Mouse (Mus musculus) midbrain, embryonic 15.5 days (tissue): ENCODE measurements around the gene Btg3. TPM values are rescaled to one million over a fixed set of nuclear protein-coding genes. Genes with fewer than 3 reads are reported as not detected.

Experiments used
- ATAC-seq: fragments of 200-750 bp; cut with Nextera tagmentation; replicated peaks from 2 replicates; pipeline ENCODE4 v1.8.0; 2017; ENCODE audit warnings: moderate TSS enrichment
- H3K27ac ChIP-seq: fragments of 300-500 bp; sonication (generic); 2 replicates; pipeline ENCODE4 v1.5.1; 2015; ENCODE audit warnings: mild to moderate bottlenecking, inconsistent platforms
- H3K27me3 ChIP-seq: fragments of 300-500 bp; sonication (generic); replicated peaks from 2 replicates; pipeline ENCODE4 v1.6.1; 2015; ENCODE audit warnings: inconsistent platforms
- H3K36me3 ChIP-seq: fragments of 300-500 bp; sonication (generic); replicated peaks from 2 replicates; pipeline ENCODE4 v1.6.1; 2015; ENCODE audit warnings: inconsistent platforms
- H3K4me1 ChIP-seq: fragments of 300-500 bp; sonication (generic); 2 replicates; pipeline ENCODE4 v1.6.1; 2015; ENCODE audit warnings: inconsistent platforms
- H3K4me2 ChIP-seq: fragments of 300-500 bp; sonication (generic); 2 replicates; pipeline ENCODE4 v1.6.1; 2015; ENCODE audit warnings: inconsistent platforms, mild to moderate bottlenecking, moderate library complexity
- H3K4me3 ChIP-seq: fragments of 300-500 bp; sonication (generic); 2 replicates; pipeline ENCODE4 v1.5.1; 2015; ENCODE audit warnings: mild to moderate bottlenecking, inconsistent platforms
- H3K9ac ChIP-seq: fragments of 300-500 bp; sonication (generic); 2 replicates; pipeline ENCODE4 v1.6.1; 2015; ENCODE audit warnings: mild to moderate bottlenecking, inconsistent platforms
- H3K9me3 ChIP-seq: fragments of 300-500 bp; sonication (generic); 2 replicates; pipeline ENCODE4 v1.6.1; 2016; ENCODE audit warnings: inconsistent platforms
- WGBS: fragments of 180-500 bp; shearing (Covaris S2); methylation state at CpG from one replicate; pipeline ENCODE4 v1.1.7; 2015; ENCODE audit warnings: mixed read lengths; 5-methylcytosine and 5-hydroxymethylcytosine counted together
- polyA plus RNA-seq: library from polyadenylated mRNA; unstranded; fragments of >200 nt; fragmentation: Nextera tagmentation; extraction: Ambion mirVana; gene quantifications from 2 replicates; pipeline ENCODE4 v1.2.1, GENCODE M21; 2015

Btg3 gene
- polyA plus RNA-seq, 1 experiment from 2014 or later: 17.6 TPM

DNA sequence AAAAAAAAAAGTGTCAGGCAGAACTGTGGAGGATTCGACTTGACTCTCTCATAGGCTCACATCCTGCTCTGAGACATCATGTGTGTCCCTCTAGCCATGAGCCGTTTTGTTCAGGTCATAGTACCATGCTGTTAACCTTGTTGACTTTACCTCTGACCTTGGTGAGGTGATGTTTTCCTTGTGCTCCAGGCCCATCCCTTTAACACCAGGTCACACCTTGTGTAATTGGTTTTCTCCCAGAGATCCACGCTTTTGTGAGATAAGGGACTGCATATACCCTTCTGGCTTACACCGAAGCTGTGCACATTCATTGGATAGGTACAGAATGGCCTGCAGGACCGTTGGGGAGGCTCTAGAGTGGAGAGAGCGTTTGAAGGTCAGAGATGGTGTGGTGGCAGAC is 67.7 kb downstream of the Btg3 start:
- WGBS: 95% methylated on average over 6 of the region's 6 CpGs
- ATAC-seq: no peak

DNA sequence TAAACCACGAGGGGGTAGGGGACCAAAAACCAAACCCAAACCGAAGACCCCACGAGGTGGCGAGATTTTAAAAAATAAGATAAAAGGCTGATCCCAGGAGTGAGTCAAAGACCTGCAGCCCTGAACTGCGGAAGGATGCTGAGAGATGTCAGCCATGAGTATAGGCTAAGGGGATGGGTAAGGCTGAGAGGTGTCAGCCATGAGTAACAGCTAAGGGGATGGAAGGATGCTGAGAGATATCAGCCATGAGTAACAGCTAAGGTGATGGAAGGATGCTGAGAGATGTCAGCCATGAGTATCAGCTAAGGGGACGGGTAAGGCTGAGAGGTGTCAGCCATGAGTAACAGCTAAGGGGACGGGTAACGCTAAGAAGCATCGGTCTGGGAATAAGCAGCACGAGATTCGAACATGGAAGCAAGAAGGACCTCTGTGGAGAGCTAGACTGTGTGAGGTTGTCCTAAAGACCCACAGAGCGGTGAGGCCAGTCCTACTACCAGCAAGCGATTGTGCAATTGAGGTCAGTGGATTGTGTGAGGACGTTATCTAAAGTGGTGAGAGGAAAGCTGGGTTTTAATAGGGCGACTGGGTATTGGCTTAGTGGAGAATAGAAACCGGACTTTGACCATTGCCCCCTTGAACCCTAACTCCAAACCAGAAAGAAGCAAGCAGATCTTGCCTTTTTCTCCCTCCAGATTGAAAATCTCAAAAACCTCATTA is 69.4 kb downstream of the Btg3 start:
- Histone ChIP-seq H3K9ac (no peak overlapping the region), H3K27ac (no peak overlapping the region), H3K4me1 (peaks cover 36% of the 10 kb centered on the region), H3K36me3 (no peaks in the 10 kb centered on the region), H3K27me3 (no peaks in the 10 kb centered on the region), H3K4me3 (no peak overlapping the region), H3K9me3 (no peaks in the 10 kb centered on the region), H3K4me2 (no peak overlapping the region)
- WGBS: 97% methylated on average over 16 of the region's 16 CpGs
- no peak for ATAC-seq

More for the DNA sequence above, 67.7 kb downstream of the Btg3 start:
- H3K27ac ChIP-seq: no peak overlapping the region
- H3K9ac ChIP-seq: no peak overlapping the region
- no peak overlapping the region for H3K4me2 ChIP-seq
- peaks cover 33% of the 10 kb centered on the region for H3K4me1 ChIP-seq
- H3K9me3 ChIP-seq: no peaks in the 10 kb centered on the region
- no peaks in the 10 kb centered on the region for H3K27me3 ChIP-seq
- H3K4me3 ChIP-seq: no peak overlapping the region
- no peaks in the 10 kb centered on the region for H3K36me3 ChIP-seq

DNA sequence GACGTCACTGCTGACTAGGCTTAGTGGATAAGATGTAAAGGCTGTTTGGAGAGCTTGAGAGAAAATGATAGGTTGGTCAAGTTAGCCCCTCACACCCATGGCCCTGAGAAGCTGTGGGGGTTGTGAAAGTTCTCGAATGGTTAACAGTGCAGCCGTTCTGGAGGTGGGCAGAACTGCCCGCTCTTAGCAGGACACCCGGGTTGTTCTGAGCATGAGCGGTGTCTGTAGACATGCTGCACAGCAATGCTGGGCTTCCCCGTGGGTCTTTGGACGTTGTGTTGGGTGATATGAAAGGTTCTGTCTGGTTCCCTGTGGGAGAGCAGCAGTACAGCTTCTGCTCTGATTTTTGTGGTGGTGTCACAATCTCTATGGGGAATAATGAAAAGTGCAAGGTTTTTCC is 70.4 kb downstream of the Btg3 start:
- H3K9ac ChIP-seq: no peak overlapping the region
- H3K4me1 ChIP-seq: peaks cover 34% of the 10 kb centered on the region
- WGBS: 92% methylated on average over 8 of the region's 8 CpGs
- H3K36me3 ChIP-seq: no peaks in the 10 kb centered on the region
- H3K27me3 ChIP-seq: no peaks in the 10 kb centered on the region
- no peaks in the 10 kb centered on the region for H3K9me3 ChIP-seq
- no peak overlapping the region for H3K4me2 ChIP-seq
- H3K27ac ChIP-seq: no peak overlapping the region
- no peak for ATAC-seq
- H3K4me3 ChIP-seq: no peak overlapping the region

DNA sequence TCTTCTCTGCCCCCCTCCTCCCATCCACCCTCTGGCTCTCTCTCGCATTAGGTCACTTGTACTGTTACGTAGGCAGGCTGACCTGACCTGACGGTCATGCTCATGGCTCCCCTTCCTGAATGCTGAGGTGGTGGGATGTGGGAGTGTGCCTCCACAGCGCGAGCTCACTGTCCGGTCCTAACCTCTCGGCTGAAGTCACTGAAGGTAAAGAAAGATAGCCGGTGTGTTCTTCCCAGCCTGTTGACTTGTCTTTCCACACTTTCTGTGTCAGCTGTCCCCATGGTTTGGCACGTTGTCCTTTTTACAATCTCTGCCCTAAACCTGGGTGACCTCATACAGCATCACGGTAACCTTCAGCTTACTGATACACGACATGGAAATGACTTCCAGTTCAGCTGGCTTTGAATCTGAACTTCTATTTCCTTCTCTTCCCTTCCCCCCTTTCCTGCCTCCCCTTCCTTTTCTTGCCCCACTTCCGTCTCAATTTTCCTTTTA is 71.3 kb downstream of the Btg3 start:
- peaks cover 38% of the 10 kb centered on the region for H3K4me1 ChIP-seq
- no peak for ATAC-seq
- no peak overlapping the region for H3K4me3 ChIP-seq
- no peak overlapping the region for H3K4me2 ChIP-seq
- H3K9me3 ChIP-seq: no peaks in the 10 kb centered on the region
- WGBS: 85% methylated on average over 12 of the region's 12 CpGs
- no peak overlapping the region for H3K27ac ChIP-seq
- no peaks in the 10 kb centered on the region for H3K36me3 ChIP-seq
- H3K27me3 ChIP-seq: no peaks in the 10 kb centered on the region
- H3K9ac ChIP-seq: no peak overlapping the region

DNA sequence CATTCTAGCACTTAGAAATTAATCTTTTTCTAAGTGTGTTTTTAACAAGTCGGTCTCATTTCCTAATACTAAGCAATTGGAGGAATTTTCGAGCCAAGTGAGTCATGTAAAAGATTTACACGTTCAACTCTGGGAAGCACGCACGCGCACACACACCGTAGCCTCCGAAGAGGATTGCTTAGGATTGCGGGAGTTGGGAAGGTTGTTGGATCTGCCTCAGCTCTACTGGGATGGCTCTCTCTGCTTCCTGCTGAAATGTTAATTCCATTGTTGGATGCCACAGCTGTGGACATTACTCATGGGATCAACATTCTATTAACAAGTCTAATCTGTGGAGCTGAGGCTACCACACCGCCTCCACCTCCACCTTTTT is 74.3 kb downstream of the Btg3 start:
- no peak for ATAC-seq
- Histone ChIP-seq H3K9me3 (no peaks in the 10 kb centered on the region), H3K36me3 (no peaks in the 10 kb centered on the region), H3K4me3 (peak overlapping the region; percentile 79), H3K9ac (peak overlapping the region; percentile 90), H3K27ac (peak overlapping the region; percentile 97), H3K27me3 (no peaks in the 10 kb centered on the region), H3K4me2 (peak overlapping the region; percentile 78), H3K4me1 (peaks cover 39% of the 10 kb centered on the region)
- 2% methylated on average over 10 of the region's 10 CpGs for WGBS

- Histone ChIP-seq H3K9me3 (no peaks in the 10 kb centered on the region), H3K27ac (peak overlapping the region; percentile 97), H3K9ac (peak overlapping the region; percentile 90), H3K4me1 (peaks cover 39% of the 10 kb centered on the region), H3K27me3 (no peaks in the 10 kb centered on the region), H3K36me3 (no peaks in the 10 kb centered on the region), H3K4me3 (peak overlapping the region; percentile 79), H3K4me2 (peak overlapping the region; percentile 78)
- under 1% methylated on average over 65 of the region's 65 CpGs for WGBS
- ATAC-seq: peak; percentile 76
Observed at GRCm38 (mm10) chr16:78301831-78302677, 74.9 kb downstream of the Btg3 start.

GRCm38 (mm10) chr16:78301183-78301830 is 75.7 kb downstream of the Btg3 start, which contains the start of gene Cxadr:
TSS of gene Cxadr (plus strand) at chr16:78301489.
- peak; percentile 98 for ATAC-seq
- H3K27me3 ChIP-seq: no peaks in the 10 kb centered on the region
- no peaks in the 10 kb centered on the region for H3K36me3 ChIP-seq
- 1% methylated on average over 34 of the region's 34 CpGs for WGBS
- H3K9me3 ChIP-seq: no peaks in the 10 kb centered on the region
- peaks cover 39% of the 10 kb centered on the region for H3K4me1 ChIP-seq
- peak within 1 kb of the TSS; percentile 78 for H3K4me2 ChIP-seq
- peak within 1 kb of the TSS; percentile 79 for H3K4me3 ChIP-seq
- peak within 1 kb of the TSS; percentile 97 for H3K27ac ChIP-seq
- H3K9ac ChIP-seq: peak within 1 kb of the TSS; percentile 90

- Histone ChIP-seq H3K27me3 (no peaks in the 10 kb centered on the region), H3K9me3 (no peaks in the 10 kb centered on the region), H3K27ac (no peak overlapping the region), H3K4me3 (no peak overlapping the region), H3K4me2 (no peak overlapping the region), H3K36me3 (no peaks in the 10 kb centered on the region), H3K9ac (no peak overlapping the region), H3K4me1 (peaks cover 6% of the 10 kb centered on the region; the same call in 1 of the 2 replicates)
- 69% methylated on average over 9 of the region's 9 CpGs for WGBS
- ATAC-seq: no peak
Observed at GRCm38 (mm10) chr16:78296114-78296513, 80.9 kb downstream of the Btg3 start.

- WGBS: 38% methylated on average over 4 of the region's 4 CpGs
- H3K9me3 ChIP-seq: no peaks in the 10 kb centered on the region
- H3K27ac ChIP-seq: no peak overlapping the region
- peaks cover under 1% of the 10 kb centered on the region; the same call in 1 of the 2 replicates for H3K4me1 ChIP-seq
- no peaks in the 10 kb centered on the region for H3K36me3 ChIP-seq
- H3K27me3 ChIP-seq: no peaks in the 10 kb centered on the region
- H3K4me2 ChIP-seq: no peak overlapping the region
- ATAC-seq: no peak
- no peak overlapping the region for H3K9ac ChIP-seq
- H3K4me3 ChIP-seq: no peak overlapping the region
Observed at GRCm38 (mm10) chr16:78295601-78296000, 81.4 kb downstream of the Btg3 start.

GRCm38 (mm10) chr16:78294606-78295275 is 82.3 kb downstream of the Btg3 start:
- ATAC-seq: no peak

DNA sequence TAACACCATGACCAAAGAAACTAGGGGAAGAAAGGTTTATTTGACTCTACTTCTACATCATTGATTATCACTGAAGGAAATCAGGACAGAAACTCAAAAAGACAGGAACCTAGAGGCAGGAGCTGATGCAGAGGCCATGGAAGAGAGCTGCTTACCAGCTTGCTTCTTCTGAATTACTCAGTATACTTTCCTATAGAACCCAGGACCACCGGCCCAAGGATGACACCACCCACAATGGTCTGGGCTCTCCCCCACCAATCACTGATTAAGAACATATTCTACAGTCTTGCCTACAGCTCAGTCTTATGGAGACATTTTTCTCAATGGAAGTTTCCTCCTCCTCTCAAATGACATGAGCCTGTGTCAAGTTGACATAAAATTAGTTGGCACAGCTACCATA is 82.9 kb downstream of the Btg3 start:
- Histone ChIP-seq H3K4me2 (no peak overlapping the region), H3K9ac (no peak overlapping the region)

More at GRCm38 (mm10) chr16:78294606-78295275, 82.3 kb downstream of the Btg3 start:
- H3K27me3 ChIP-seq: no peaks in the 10 kb centered on the region
- H3K9ac ChIP-seq: no peak overlapping the region
- H3K4me2 ChIP-seq: no peak overlapping the region
- WGBS: 58% methylated on average over 5 of the region's 5 CpGs
- no peak overlapping the region for H3K4me3 ChIP-seq
- H3K36me3 ChIP-seq: no peaks in the 10 kb centered on the region
- no peaks in the 10 kb centered on the region for H3K9me3 ChIP-seq
- no peak overlapping the region for H3K27ac ChIP-seq
- no peaks in the 10 kb centered on the region for H3K4me1 ChIP-seq

More for the DNA sequence above, 82.9 kb downstream of the Btg3 start:
- no peaks in the 10 kb centered on the region for H3K9me3 ChIP-seq
- H3K4me1 ChIP-seq: no peaks in the 10 kb centered on the region
- 87% methylated on average over 1 of the region's 1 CpGs for WGBS
- no peaks in the 10 kb centered on the region for H3K36me3 ChIP-seq
- no peak for ATAC-seq
- H3K4me3 ChIP-seq: no peak overlapping the region
- H3K27me3 ChIP-seq: no peaks in the 10 kb centered on the region
- H3K27ac ChIP-seq: no peak overlapping the region
